Mouse (Mus musculus) cerebellum, adult 2 months (tissue): Measurements from ENCODE around the gene Lingo3.

Source experiments
- CTCF ChIP-seq: fragments of 200-500 bp; IDR thresholded peaks from 2 replicates; pipeline ENCODE4 v1.5.1; 2011; ENCODE audit warnings: low read depth, mild to moderate bottlenecking, control low read depth, low read length, moderate library complexity, borderline replicate concordance; ENCODE audit not compliant: insufficient read depth
- POLR2A ChIP-seq: fragments of 200-500 bp; IDR thresholded peaks from 2 replicates; pipeline ENCODE4 v1.6.1; 2011; ENCODE audit warnings: low read length, control low read depth, borderline replicate concordance; ENCODE audit not compliant: insufficient read depth

DNA sequence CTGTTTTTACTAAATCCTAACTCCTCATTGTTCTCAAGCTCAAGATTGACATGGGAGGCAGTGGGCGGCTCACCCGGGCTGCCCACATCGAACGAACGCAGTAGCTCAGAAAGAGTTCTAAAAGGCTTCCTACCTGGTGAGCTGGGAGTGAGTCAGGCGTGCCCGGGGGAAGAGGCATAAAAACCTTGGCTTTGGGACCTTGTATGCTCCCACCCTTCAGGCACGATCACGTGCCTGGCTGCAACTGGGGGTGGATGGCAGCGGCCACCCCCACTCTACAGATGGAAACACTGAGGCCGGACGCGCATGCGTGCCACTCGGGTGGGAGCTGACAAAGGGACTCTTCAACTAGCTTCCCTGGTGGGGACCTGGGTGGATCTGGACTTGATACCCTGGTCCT is 1.5 kb downstream of the Lingo3 start:
- TF ChIP-seq POLR2A, result no peak
- TF ChIP-seq CTCF, result no peak
